23 mouse cellular contexts compared by ENCODE assay signal in genomic region chr11:113816439-113816838, GRCm38 (mm10).
A peak's percentile ranks its signal among the peaks of the same experiment; 100 is the strongest.
DNase-seq lines count a peak whose midpoint lies in the region; ATAC-seq and TF ChIP-seq lines count a peak whose summit lies in the region.
"Had no signal": no experiment of that assay in that cellular context is flagged by ENCODE, and none has a peak within 500 bp of the region (broad histone marks: within the 10 kb centered on the region; RNA-seq: fewer than 3 reads in every experiment).

No protein-coding gene starts in this region.

- H3K27ac ChIP-seq in heart, embryonic 13.5 days (replicated peaks) = peak overlapping the region; percentile 6; the same call in 1 of the 2 replicates
- 0 out of 2 replicates have a peak overlapping the region, but pooled peaks have one; percentile 26 for H3K27ac ChIP-seq in stomach, embryonic 15.5 days
- H3K27ac ChIP-seq in stomach, postnatal 0 days (replicated peaks) = no peak overlapping the region
- 0 out of 2 replicates have a peak overlapping the region, but pooled peaks have one; percentile 9 for H3K27ac ChIP-seq in intestine, embryonic 15.5 days
- no peak overlapping the region for H3K27ac ChIP-seq in kidney, embryonic 16.5 days (ENCODE audit: low read length)
- H3K27ac ChIP-seq: embryonic facial prominence, embryonic 15.5 days; hindbrain, embryonic 14.5 days; neural tube, embryonic 12.5 days had no signal

- no peak for ATAC-seq in heart, embryonic 13.5 days (ENCODE audit: extremely low read depth, insufficient number of reproducible peaks, low FRiP score, low TSS enrichment)
- no peak for ATAC-seq in stomach, embryonic 15.5 days (ENCODE audit: insufficient read depth, low FRiP score, low read depth)
- no peak for ATAC-seq in stomach, postnatal 0 days (ENCODE audit: low FRiP score, low TSS enrichment)
- ATAC-seq in intestine, embryonic 15.5 days = no peak
- no peak for ATAC-seq in kidney, embryonic 16.5 days (ENCODE audit: low FRiP score, low TSS enrichment)
- ATAC-seq: inflammation-experienced regulatory T-cells, adult 6 months; Patski had no signal

- no peaks in the 10 kb centered on the region for H3K27me3 ChIP-seq in heart, embryonic 13.5 days (replicated peaks)
- H3K27me3 ChIP-seq in stomach, embryonic 15.5 days (replicated peaks) = no peaks in the 10 kb centered on the region
- no peaks in the 10 kb centered on the region for H3K27me3 ChIP-seq in stomach, postnatal 0 days (ENCODE audit: control insufficient read depth, insufficient read depth, low read length)
- no peaks in the 10 kb centered on the region for H3K27me3 ChIP-seq in intestine, embryonic 15.5 days (replicated peaks)
- no peaks in the 10 kb centered on the region for H3K27me3 ChIP-seq in kidney, embryonic 16.5 days (ENCODE audit: insufficient read depth, low read length)
- H3K27me3 ChIP-seq: CH12.LX; embryonic facial prominence, embryonic 15.5 days; heart, embryonic 15.5 days; neural tube, embryonic 12.5 days had no signal

- peaks cover 23% of the 10 kb centered on the region for H3K4me1 ChIP-seq in heart, embryonic 13.5 days
- H3K4me1 ChIP-seq in stomach, embryonic 15.5 days = peaks cover 8% of the 10 kb centered on the region
- no peaks in the 10 kb centered on the region for H3K4me1 ChIP-seq in stomach, postnatal 0 days (replicated peaks; ENCODE audit: control insufficient read depth, insufficient read depth)
- peaks cover 9% of the 10 kb centered on the region; the same call in 1 of the 2 replicates for H3K4me1 ChIP-seq in intestine, embryonic 15.5 days (replicated peaks)
- no peaks in the 10 kb centered on the region for H3K4me1 ChIP-seq in kidney, embryonic 16.5 days (ENCODE audit: insufficient read depth, low read length)

- H3K4me3 ChIP-seq in heart, embryonic 13.5 days = no peak overlapping the region
- no peak overlapping the region for H3K4me3 ChIP-seq in stomach, embryonic 15.5 days (replicated peaks)
- H3K4me3 ChIP-seq in stomach, postnatal 0 days (ENCODE audit: low read depth, low read length) = no peak overlapping the region
- H3K4me3 ChIP-seq in intestine, embryonic 15.5 days (replicated peaks) = no peak overlapping the region
- H3K4me3 ChIP-seq in kidney, embryonic 16.5 days (ENCODE audit: low read length) = no peak overlapping the region
- H3K4me3 ChIP-seq: embryonic facial prominence, embryonic 15.5 days; heart, embryonic 15.5 days; neural tube, embryonic 12.5 days had no signal

- H3K9ac ChIP-seq in heart, embryonic 13.5 days = no peak overlapping the region
- H3K9ac ChIP-seq in stomach, embryonic 15.5 days = no peak overlapping the region
- no peak overlapping the region for H3K9ac ChIP-seq in stomach, postnatal 0 days (ENCODE audit: low read length)
- no peak overlapping the region for H3K9ac ChIP-seq in intestine, embryonic 15.5 days
- no peak overlapping the region for H3K9ac ChIP-seq in kidney, embryonic 16.5 days (replicated peaks; ENCODE audit: low read length)
- H3K9ac ChIP-seq: embryonic facial prominence, embryonic 15.5 days; heart, embryonic 15.5 days; hindbrain, embryonic 14.5 days; neural tube, embryonic 12.5 days had no signal

- no peak for TF ChIP-seq CTCF in stomach, postnatal 0 days (IDR thresholded peaks at IDR 0.05; ENCODE audit: low read depth)

- no peak overlapping the region for H3K4me2 ChIP-seq in heart, embryonic 13.5 days
- H3K4me2 ChIP-seq in stomach, embryonic 15.5 days = no peak overlapping the region
- H3K4me2 ChIP-seq in stomach, postnatal 0 days (replicated peaks; ENCODE audit: low read depth) = no peak overlapping the region
- H3K4me2 ChIP-seq in intestine, embryonic 15.5 days (replicated peaks) = no peak overlapping the region
- H3K4me2 ChIP-seq in kidney, embryonic 16.5 days (replicated peaks; ENCODE audit: low read depth, low read length) = no peak overlapping the region
- H3K4me2 ChIP-seq: embryonic facial prominence, embryonic 15.5 days; heart, embryonic 15.5 days; hindbrain, embryonic 14.5 days; midbrain, embryonic 11.5 days; neural tube, embryonic 12.5 days had no signal

- intact Hi-C loops in heart, postnatal 10 days (cut with DNase I) = loop anchor here (10.0 kb wide), 1 partner anchor 642 kb away; no protein-coding TSS in a partner anchor

- no peaks in the 10 kb centered on the region for H3K9me3 ChIP-seq in heart, embryonic 13.5 days
- no peaks in the 10 kb centered on the region for H3K9me3 ChIP-seq in stomach, embryonic 15.5 days
- H3K9me3 ChIP-seq in stomach, postnatal 0 days (ENCODE audit: control insufficient read depth, low read length) = no peaks in the 10 kb centered on the region
- no peaks in the 10 kb centered on the region for H3K9me3 ChIP-seq in intestine, embryonic 15.5 days
- no peaks in the 10 kb centered on the region for H3K9me3 ChIP-seq in kidney, embryonic 16.5 days (ENCODE audit: low read length)
- H3K9me3 ChIP-seq: embryonic facial prominence, embryonic 15.5 days; heart, embryonic 15.5 days; neural tube, embryonic 12.5 days had no signal

- 59% methylated on average over 4 of the region's 4 CpGs for WGBS in heart, embryonic 13.5 days
- 43% methylated on average over 4 of the region's 4 CpGs for WGBS in stomach, embryonic 15.5 days
- 37% methylated on average over 4 of the region's 4 CpGs for WGBS in stomach, postnatal 0 days
- 47% methylated on average over 4 of the region's 4 CpGs for WGBS in intestine, embryonic 15.5 days
- 63% methylated on average over 4 of the region's 4 CpGs for WGBS in kidney, embryonic 16.5 days

- H3K36me3 ChIP-seq in heart, embryonic 13.5 days = no peaks in the 10 kb centered on the region
- no peaks in the 10 kb centered on the region for H3K36me3 ChIP-seq in stomach, embryonic 15.5 days
- no peaks in the 10 kb centered on the region for H3K36me3 ChIP-seq in stomach, postnatal 0 days (ENCODE audit: control insufficient read depth, insufficient read depth, low read length)
- H3K36me3 ChIP-seq in intestine, embryonic 15.5 days = no peaks in the 10 kb centered on the region
- no peaks in the 10 kb centered on the region for H3K36me3 ChIP-seq in kidney, embryonic 16.5 days (ENCODE audit: insufficient read depth, low read length)
- H3K36me3 ChIP-seq: G1E; heart, embryonic 15.5 days had no signal

- no peak for DNase-seq in heart, postnatal 10 days
- no peak for DNase-seq in stomach, postnatal 0 days (ENCODE audit: low spot score)
- no peak for DNase-seq in gastrocnemius, postnatal 4 days (ENCODE audit: low spot score in 2 of 2)
- DNase-seq: B cell, adult 2 months; cerebellum, adult 11 months; cerebellum, adult 9-11 months; gastrocnemius, postnatal 36 days; heart, postnatal 4 days; thymus, adult 18-20 months; thymus, postnatal 36 days had no signal

- TF ChIP-seq EP300 in stomach, postnatal 0 days (optimal IDR thresholded peaks at IDR 0.05) = no peak

Comparison
In these comparisons a context has a peak if more than half of its experiments do, and no peak if none do; other contexts are left out.
1. H3K27ac ChIP-seq: peak in heart, embryonic 13.5 days (single experiment), stomach, embryonic 15.5 days (single experiment) and intestine, embryonic 15.5 days (single experiment); none in stomach, postnatal 0 days (single experiment) and kidney, embryonic 16.5 days (single experiment).